Mouse (Mus musculus): ENCODE measurements at regions not wholly inside any gene's neighbourhood (a gene's known extent, or its start where the extent isn't known, plus 50 kb on each side); places are given as distances from the start of the nearest gene placed in this dataset.

DNA sequence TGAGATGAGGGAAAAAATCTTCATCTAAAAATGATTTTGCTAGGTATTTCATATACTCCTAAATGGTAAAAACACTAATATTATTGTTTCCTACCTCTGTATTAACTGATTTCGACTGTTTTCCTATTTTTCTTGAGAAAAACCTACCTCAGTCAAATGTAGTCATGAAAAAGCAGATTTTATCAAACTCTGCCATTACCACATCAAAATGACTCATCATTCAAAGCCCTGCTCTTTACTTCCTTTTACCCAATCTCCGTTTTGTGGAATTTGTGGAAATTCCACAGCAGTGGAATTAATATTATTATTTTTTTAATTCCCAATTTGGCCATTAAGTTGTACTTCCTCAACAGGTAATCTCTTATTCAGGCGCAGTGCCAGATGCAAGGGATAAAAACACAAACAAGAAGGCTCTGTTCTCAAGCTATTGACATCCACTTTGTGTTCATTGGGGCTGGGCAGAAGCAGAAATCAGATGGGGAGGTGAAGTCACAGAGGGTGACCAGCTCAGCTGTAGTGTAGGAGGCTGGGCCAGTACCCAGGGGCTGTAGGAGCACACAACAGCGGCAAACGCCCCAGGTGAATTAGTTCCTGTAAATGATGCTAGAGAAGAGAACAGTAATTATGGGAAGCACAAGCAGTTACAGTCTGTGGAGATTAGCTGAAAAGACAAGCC is 138.2 kb upstream of the Mocs2 start:
- no peak for DNase-seq (ENCODE audit: low read depth)

DNA sequence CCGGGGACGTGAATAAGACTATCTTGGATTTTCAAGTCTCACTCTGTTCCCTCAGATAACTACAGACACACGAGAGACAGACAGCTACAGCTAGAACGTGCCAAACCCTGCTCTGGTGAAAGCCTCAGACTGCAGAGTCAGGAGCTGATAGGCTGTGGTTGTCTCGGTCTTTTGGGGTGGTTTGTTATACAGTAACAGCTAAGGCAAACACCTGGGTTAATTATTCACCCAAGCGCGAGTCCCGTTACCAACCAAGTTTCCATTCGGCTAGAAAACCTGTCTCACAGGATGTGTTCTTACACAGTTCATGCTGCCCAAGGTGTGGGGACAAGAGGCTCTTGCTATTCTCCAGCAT is 137.7 kb upstream of the Mocs2 start:
- no peak for DNase-seq (ENCODE audit: low read depth)

DNA sequence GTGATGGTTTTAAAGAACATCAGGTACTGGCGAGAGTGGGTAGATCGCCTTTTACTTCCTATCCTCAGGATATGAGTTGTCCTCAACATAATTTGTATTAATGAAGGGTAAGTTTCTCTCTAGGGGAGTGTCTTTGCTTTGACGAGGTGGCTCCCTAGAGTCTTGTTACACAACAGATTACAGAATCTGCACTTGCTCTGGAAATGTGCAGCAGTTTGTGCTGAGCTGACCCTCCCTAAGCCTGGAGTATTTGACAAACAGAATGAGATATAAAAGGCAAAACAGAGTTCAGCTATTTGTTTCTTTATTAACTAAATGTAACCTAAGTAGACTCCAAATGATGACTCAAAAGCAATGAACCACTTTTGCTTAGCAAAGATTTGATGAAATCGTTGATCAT is 136.8 kb upstream of the Mocs2 start:
- no peak for DNase-seq (ENCODE audit: low read depth)

DNA sequence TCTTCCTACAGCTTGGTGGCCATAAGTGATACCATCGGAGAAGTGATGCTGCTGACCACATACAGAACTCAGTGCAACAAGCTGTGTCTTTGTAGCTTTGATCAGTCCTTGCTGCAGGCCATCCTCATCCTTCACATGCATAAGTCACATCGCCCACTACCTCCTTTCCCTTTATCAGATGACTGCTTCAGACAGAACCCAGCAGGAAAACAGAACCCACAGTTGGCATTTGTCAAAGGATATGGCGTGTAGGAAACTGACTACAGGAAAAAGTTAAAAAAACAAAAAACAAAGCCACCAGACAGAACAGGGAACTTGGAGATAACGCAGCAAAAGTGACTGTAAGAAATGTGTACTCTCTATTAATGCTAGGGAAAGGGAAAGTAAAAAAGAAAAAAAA is 136.1 kb upstream of the Mocs2 start:
- DNase-seq (ENCODE audit: low read depth): no peak

DNA sequence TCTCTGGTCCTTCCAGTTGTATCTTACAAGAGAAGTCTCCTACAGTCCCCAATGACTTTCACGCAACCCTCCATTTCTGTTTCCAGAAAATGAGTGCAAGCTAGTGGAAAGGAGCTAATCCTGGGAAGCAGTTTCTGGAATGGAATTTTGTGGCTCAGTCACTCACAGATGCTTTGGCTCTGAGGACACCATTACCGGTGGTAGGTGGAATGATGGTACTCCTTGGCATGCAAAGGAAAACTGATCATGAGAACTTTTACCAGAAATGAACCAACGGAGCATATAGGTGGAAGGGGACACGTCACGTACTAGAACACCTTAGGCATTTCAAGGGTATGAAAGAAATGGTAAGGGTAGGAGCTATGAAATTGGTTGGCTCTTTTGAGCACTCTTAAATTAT is 135.1 kb upstream of the Mocs2 start:
- DNase-seq (ENCODE audit: low read depth): no peak

DNA sequence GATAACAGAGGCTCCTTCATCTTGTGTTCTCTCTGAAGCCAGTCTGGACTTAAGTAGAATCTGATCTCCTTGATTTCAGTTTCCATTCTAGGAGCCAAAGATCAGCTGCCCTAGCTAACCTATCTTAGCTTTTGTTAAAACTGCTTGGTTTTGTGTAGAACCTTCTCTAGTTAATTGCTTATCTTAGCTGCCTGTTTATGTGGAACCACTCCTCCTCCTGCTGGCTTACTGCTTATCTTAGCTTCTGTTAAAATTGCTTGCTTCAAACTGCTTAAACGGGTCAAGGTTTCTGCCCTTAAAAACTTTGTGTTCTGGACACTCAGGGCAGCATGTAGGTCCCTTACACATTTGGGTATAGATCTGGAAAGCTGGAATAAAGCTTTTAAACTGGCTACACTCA is 133.7 kb upstream of the Mocs2 start:
- DNase-seq (ENCODE audit: low read depth): no peak

DNA sequence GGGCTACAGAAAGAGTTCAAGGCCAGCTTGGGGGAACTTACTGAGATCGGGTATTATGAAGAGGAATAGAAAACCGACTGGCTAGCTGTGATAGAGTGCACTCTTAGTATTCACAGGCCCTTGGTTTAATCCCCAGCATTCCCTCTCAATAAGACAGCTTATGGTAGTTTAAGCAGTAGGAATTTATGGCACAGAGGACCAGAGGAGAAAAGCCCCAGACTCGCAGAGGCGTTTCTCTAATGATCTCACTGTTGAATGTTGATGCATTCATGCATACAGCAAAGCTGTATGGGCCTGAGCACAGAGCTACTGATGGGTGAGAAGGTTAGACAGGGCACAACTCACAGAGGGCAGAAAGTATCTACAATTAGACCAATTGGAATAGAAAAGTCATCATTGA is 132.7 kb upstream of the Mocs2 start:
- DNase-seq (ENCODE audit: low read depth): no peak

DNA sequence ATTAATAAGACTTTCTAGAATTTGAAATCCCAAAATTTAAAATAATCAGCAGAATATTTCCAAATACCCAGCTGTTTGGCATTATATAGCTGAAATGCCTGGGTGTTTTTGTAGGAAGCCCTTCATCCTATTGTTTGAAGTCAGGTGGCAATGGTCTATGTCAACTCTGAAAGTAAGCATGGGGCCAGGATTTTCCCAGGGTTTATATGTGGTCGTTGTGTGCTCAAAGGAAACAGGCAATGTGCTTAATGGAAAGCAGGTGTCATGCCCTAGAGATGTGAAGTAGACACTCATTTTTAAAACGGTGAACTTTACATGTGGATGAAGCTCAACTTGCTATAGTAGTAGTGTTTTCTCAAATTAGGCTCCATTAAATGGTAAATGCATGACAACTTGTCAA is 105.4 kb upstream of the Mocs2 start:
- no peak for DNase-seq (ENCODE audit: low read depth)

DNA sequence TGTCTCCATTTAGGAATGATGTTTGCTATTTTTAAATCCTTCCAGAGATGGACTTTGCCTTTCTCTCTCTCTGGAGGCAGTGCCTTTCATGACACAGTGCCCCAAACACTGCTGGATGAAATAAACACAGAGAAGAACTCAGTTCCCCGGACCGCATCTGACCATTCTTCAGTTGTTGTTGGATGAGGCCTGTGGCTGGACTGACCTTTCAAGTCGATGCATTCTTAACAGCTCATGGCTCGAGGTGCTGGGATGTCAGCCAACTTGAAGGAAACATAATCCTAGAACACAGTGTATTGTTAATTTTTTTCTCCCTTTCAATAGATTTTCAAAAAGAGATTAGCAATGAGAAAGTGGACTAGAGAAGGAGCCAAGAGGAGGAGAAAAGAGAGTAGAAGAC is 98.3 kb upstream of the Mocs2 start:
- no peak for DNase-seq (ENCODE audit: low read depth)

DNA sequence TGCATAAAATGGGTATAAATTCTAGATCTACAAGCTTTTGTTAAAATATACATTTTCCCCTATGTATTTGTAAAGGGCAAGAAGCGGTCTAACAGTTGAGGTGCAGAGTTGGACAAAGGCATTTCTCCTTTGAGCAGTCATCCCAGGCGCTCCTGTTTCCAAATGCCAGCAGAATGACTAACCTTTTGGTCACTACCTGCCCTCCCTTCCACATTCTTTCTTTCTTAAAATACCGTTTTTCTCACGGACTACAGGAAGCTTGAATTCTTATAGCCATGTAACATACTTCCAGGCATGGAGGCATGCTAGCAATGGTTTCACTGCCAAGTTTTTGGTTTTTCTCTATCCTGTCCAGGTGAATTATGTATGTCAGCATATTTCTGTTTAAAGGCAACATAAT is 91.2 kb upstream of the Mocs2 start:
- no peak for DNase-seq (ENCODE audit: low read depth)

DNA sequence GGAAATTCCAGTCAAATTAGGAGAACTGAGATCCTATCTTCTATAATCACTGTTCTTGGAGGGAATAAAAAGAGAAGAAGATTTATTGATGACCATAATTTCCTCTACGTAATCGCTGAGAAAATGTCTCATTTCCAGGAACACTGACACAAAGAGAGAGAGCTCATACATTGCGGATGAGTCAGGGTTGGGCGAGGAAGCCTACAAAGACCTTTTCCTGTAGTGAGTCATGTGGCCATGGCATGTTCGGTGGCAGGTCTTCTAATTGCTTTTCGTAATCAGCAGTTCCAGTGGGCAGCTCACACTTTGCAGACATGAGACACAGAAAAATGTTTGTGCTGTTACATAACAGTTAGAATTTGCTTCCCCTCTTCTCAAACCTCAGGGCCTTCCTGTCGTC is 83.0 kb upstream of the Mocs2 start:
- DNase-seq (ENCODE audit: low read depth): no peak

DNA sequence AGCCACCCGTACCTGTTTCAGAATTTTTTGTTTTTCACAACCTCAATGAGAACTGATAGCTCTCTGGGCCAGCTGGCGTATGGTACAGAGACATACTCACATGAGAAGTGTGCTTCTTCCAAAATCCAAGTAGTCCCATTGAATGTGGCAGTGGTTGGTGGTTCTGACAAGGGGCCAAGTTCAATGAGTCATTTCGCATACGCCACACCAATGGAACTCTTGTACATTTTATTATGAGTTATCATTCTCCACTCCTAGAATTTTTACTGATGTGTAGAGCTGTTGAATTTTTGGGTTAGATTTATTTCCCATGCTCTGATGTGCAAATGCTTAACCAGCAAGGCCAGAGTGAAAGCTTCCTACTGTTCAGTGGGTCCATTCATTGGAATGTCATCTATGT is 82.0 kb upstream of the Mocs2 start:
- DNase-seq (ENCODE audit: low read depth): no peak

DNA sequence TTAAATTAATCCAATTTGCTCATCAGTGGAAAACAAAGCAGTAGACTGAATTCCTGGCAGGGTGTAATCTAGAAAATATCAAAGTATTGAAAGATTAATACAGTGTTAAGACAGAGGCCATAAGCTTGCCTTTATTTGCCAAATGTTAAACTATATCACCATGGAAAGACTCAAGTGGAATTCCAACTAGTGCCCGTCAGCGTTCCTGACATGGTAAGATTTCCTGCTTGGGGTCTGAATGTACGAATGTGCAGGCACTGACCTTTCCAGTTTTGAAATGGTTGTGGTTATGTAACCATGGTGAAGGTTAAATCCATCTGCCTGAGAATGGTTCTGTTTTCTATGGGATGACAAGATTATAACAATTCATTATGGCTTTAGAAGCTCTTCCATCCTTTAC is 75.5 kb upstream of the Mocs2 start:
- no peak for DNase-seq (ENCODE audit: low read depth)

DNA sequence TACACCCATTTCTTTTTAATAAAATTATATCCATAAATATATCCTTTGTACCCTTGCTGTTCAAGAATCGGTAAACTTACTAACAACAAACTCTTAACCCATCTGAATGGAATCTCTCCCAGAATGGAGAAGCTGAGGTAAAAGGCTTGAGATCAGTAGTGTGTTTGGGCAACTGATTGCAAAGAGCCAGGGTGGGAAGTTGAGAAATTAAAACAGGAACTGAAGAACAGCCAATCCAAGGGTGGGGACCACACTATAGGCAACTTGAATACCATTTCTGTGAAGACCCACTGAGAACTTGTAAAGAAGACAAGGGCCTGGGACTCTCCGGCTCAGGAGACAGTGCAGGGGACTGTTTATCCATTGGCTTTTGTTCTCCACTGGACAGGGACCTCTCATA is 72.2 kb upstream of the Mocs2 start:
- DNase-seq (ENCODE audit: low read depth): no peak

DNA sequence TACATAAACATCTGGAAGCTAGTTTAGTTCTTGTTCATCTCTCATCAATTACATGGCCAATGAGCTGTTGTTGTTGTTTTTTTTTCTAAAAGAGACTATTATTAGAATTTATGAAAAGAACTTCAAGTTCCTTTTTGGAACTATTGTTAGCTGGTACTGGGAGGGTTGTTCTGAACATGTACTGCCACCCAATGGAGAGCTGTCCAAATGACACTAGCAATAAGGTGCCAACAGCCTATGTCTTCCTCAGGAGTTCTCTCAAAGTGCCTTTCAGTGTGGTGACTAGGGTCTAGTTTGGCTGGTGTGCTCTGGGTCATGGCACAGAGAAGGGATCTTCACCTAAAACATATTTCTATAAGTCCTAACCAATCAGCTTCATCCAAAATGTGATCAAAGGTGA is 60.6 kb upstream of the Mocs2 start:
- no peak for DNase-seq (ENCODE audit: low read depth)

DNA sequence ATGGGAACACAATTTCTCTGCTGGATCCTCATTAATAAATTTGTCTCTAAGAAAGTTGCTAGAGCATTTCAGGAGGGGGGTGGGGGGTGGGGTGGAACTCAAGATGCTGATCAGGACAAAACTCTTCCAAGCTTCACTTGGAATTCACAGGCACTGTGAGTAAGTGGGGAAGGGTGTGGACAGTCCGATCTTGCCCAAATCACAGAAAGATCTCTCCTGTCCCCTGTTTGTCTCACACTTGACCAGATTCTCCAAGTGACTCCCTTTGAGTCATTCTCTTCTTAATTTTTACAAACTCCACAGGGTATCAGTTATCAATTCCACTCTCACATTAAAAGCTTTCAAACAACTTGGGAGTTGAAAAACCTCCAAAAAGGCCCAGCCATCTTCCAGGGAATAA is 58.1 kb upstream of the Mocs2 start:
- DNase-seq (ENCODE audit: low read depth): no peak

DNA sequence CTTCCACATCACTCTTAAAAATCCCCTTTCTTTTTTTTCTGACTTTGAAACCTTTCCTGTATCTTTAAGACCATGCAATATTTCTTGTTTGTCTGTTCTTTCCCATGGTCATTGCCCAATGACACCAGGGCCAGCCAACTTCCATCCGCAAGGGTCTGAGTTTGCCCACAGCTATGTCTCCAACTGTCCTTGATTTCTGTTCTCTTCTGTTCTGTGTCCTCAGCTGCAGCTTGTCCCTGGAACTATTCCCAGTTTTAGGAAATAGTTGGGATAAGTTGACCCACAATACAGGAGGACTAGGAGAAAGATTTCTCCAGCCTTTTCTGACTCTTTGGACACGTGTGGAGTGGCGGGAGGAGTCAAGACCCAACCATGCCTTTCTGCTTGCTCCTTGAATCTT is 57.1 kb upstream of the Mocs2 start:
- no peak for DNase-seq (ENCODE audit: low read depth)
